Mouse (Mus musculus) forebrain, embryonic 10.5 days (tissue): ENCODE measurements at regions not wholly inside any gene's neighbourhood (a gene's known extent, or its start where the extent isn't known, plus 50 kb on each side); places are given as distances from the start of the nearest gene placed in this dataset.

ENCODE experiments used
- DNase-seq: peaks from one replicate; pipeline ENCODE4 v3.0.0-alpha.2; 2017; ENCODE audit warnings: low spot score; ENCODE audit errors: extremely low spot score
- H3K27ac ChIP-seq: fragments of 300-500 bp; sonication (generic); 2 replicates; pipeline ENCODE4 v1.5.1; 2016; ENCODE audit warnings: mild to moderate bottlenecking
- H3K27me3 ChIP-seq: fragments of 300-500 bp; sonication (generic); 2 replicates; pipeline ENCODE4 v1.6.1; 2016; ENCODE audit warnings: mild to moderate bottlenecking; ENCODE audit not compliant: poor library complexity, severe bottlenecking
- H3K36me3 ChIP-seq: fragments of 300-500 bp; sonication (generic); replicated peaks from 2 replicates; pipeline ENCODE4 v1.6.1; 2016; ENCODE audit warnings: mild to moderate bottlenecking, moderate library complexity
- H3K4me1 ChIP-seq: fragments of 300-500 bp; sonication (generic); 2 replicates; pipeline ENCODE4 v1.6.1; 2016
- H3K4me3 ChIP-seq: fragments of 300-500 bp; sonication (generic); 2 replicates; pipeline ENCODE4 v1.5.1; 2016; ENCODE audit warnings: mild to moderate bottlenecking, moderate library complexity
- H3K9me3 ChIP-seq: fragments of 300-500 bp; sonication (generic); 2 replicates; pipeline ENCODE4 v1.6.1; 2016; ENCODE audit warnings: mild to moderate bottlenecking, moderate library complexity
- WGBS: fragments of 180-500 bp; shearing (Covaris S2); methylation state at CpG from one replicate; pipeline ENCODE4 v1.1.7; 2016; 5-methylcytosine and 5-hydroxymethylcytosine counted together

GRCm38 (mm10) chr11:8214305-8214903 is 449.9 kb downstream of the Tns3 start:
- H3K4me1 ChIP-seq = no peaks in the 10 kb centered on the region
- 74% methylated on average over 2 of the region's 2 CpGs for WGBS

GRCm38 (mm10) chr11:8213130-8213529 is 451.2 kb downstream of the Tns3 start:
- Histone ChIP-seq H3K9me3 (no peaks in the 10 kb centered on the region), H3K36me3 (no peaks in the 10 kb centered on the region), H3K4me1 (no peaks in the 10 kb centered on the region), H3K4me3 (no peak overlapping the region), H3K27ac (no peak overlapping the region), H3K27me3 (no peaks in the 10 kb centered on the region)
- WGBS = 89% methylated on average over 3 of the region's 3 CpGs
- no peak for DNase-seq

More at GRCm38 (mm10) chr11:8214305-8214903, 449.9 kb downstream of the Tns3 start:
- Histone ChIP-seq H3K4me3 (no peak overlapping the region), H3K9me3 (no peaks in the 10 kb centered on the region), H3K27ac (no peak overlapping the region), H3K27me3 (no peaks in the 10 kb centered on the region), H3K36me3 (no peaks in the 10 kb centered on the region)
- DNase-seq = no peak

GRCm38 (mm10) chr11:8212714-8213113 is 451.6 kb downstream of the Tns3 start:
- Histone ChIP-seq H3K4me3 (no peak overlapping the region), H3K27ac (no peak overlapping the region), H3K27me3 (no peaks in the 10 kb centered on the region), H3K9me3 (no peaks in the 10 kb centered on the region), H3K4me1 (no peaks in the 10 kb centered on the region), H3K36me3 (no peaks in the 10 kb centered on the region)
- DNase-seq = no peak
- WGBS = 81% methylated on average over 4 of the region's 4 CpGs

- Histone ChIP-seq H3K9me3 (no peaks in the 10 kb centered on the region), H3K4me1 (no peaks in the 10 kb centered on the region), H3K27me3 (no peaks in the 10 kb centered on the region), H3K4me3 (no peak overlapping the region), H3K27ac (no peak overlapping the region), H3K36me3 (no peaks in the 10 kb centered on the region)
- no peak for DNase-seq
- 97% methylated on average over 2 of the region's 2 CpGs for WGBS
Measured at GRCm38 (mm10) chr11:8209041-8209440, 455.3 kb downstream of the Tns3 start.

- no peaks in the 10 kb centered on the region for H3K36me3 ChIP-seq
- H3K4me1 ChIP-seq = no peaks in the 10 kb centered on the region
- 86% methylated on average over 8 of the region's 8 CpGs for WGBS
- H3K4me3 ChIP-seq = no peak overlapping the region
- no peak overlapping the region for H3K27ac ChIP-seq
- no peaks in the 10 kb centered on the region for H3K27me3 ChIP-seq
- no peak for DNase-seq
- no peaks in the 10 kb centered on the region for H3K9me3 ChIP-seq
Measured at GRCm38 (mm10) chr11:8199293-8199692, 465.0 kb downstream of the Tns3 start.
